Mouse (Mus musculus) 416B (cell line): ENCODE measurements around the gene Ccdc188.

Source experiments
- DNase-seq: peaks from one replicate; pipeline ENCODE4 v3.0.0; 2011; ENCODE audit warnings: low read depth

Gene Ccdc188

GRCm38 (mm10) chr16:18202061-18202460 lies 15.6 kb upstream of the Ccdc188 start:
- peak; percentile 51 for DNase-seq

- no peak for DNase-seq
Measured at GRCm38 (mm10) chr16:18203430-18204091, 14.1 kb upstream of the Ccdc188 start.

- DNase-seq, result peak; percentile 76
Measured at GRCm38 (mm10) chr16:18210701-18211416, 6.8 kb upstream of the Ccdc188 start.

GRCm38 (mm10) chr16:18211417-18212171 lies 6.1 kb upstream of the Ccdc188 start:
- peak; percentile 72 for DNase-seq

GRCm38 (mm10) chr16:18213689-18214088 lies 4.0 kb upstream of the Ccdc188 start:
- DNase-seq, result no peak

GRCm38 (mm10) chr16:18214858-18215257 lies 2.8 kb upstream of the Ccdc188 start:
- no peak for DNase-seq

GRCm38 (mm10) chr16:18218580-18218996 lies 909 bp downstream of the Ccdc188 start:
- no peak for DNase-seq

GRCm38 (mm10) chr16:18220001-18220400 lies 2.3 kb downstream of the Ccdc188 start:
- peak; percentile 85 for DNase-seq

GRCm38 (mm10) chr16:18220856-18221542 lies 3.3 kb downstream of the Ccdc188 start:
- no peak for DNase-seq

- no peak for DNase-seq
Measured at GRCm38 (mm10) chr16:18221543-18221898, 3.8 kb downstream of the Ccdc188 start.

- no peak for DNase-seq
Measured at GRCm38 (mm10) chr16:18222188-18222587, 4.5 kb downstream of the Ccdc188 start.

- no peak for DNase-seq
Measured at GRCm38 (mm10) chr16:18227187-18227586, 9.5 kb downstream of the Ccdc188 start.

- DNase-seq, result no peak
Measured at GRCm38 (mm10) chr16:18227897-18228422, 10.3 kb downstream of the Ccdc188 start.

GRCm38 (mm10) chr16:18228856-18229255 lies 11.2 kb downstream of the Ccdc188 start:
- DNase-seq, result no peak

GRCm38 (mm10) chr16:18229622-18230021 lies 11.9 kb downstream of the Ccdc188 start:
- no peak for DNase-seq

GRCm38 (mm10) chr16:18230617-18231016 lies 12.9 kb downstream of the Ccdc188 start:
- DNase-seq, result no peak

- DNase-seq, result no peak
Measured at GRCm38 (mm10) chr16:18231047-18231446, 13.4 kb downstream of the Ccdc188 start.

GRCm38 (mm10) chr16:18231451-18231850 lies 13.8 kb downstream of the Ccdc188 start:
- no peak for DNase-seq

- DNase-seq, result peak; percentile 36
Measured at GRCm38 (mm10) chr16:18233451-18233850, 15.8 kb downstream of the Ccdc188 start.

- DNase-seq, result no peak
Measured at GRCm38 (mm10) chr16:18233919-18234670, 16.4 kb downstream of the Ccdc188 start.

- DNase-seq, result peak; percentile 53
Measured at GRCm38 (mm10) chr16:18234671-18235388, 17.2 kb downstream of the Ccdc188 start, which contains the start of gene Zdhhc8. Gene Zdhhc8 (minus strand): TSS chr16:18235136.
